Mouse (Mus musculus): ENCODE measurements around the gene Gm8439.

Gm8439 gene

GRCm38 (mm10) chr4:120615528-120616081 lies 27.1 kb downstream of the Gm8439 start:
- Histone ChIP-seq H3K27me3 (ENCODE audit: insufficient read depth, low read length) (peaks cover 6% of the 10 kb centered on the region; the same call in 1 of the 2 replicates), H3K9me3 (ENCODE audit: low read length) (no peaks in the 10 kb centered on the region), H3K4me3 (replicated peaks; ENCODE audit: low read length) (peak overlapping the region; percentile 60), H3K36me3 (ENCODE audit: insufficient read depth, low read length) (no peaks in the 10 kb centered on the region), H3K4me1 (replicated peaks; ENCODE audit: low read depth, low read length) (peaks cover 77% of the 10 kb centered on the region)
- TF ChIP-seq CTCF (conservative IDR thresholded peaks at IDR 0.05; ENCODE audit: low read length) (no peak), POU5F1 (IDR thresholded peaks at IDR 0.05; ENCODE audit: borderline replicate concordance, low read length) (no peak), NANOG (IDR thresholded peaks at IDR 0.05; ENCODE audit: borderline replicate concordance, low read length) (no peak)

GRCm38 (mm10) chr4:120616199-120617025 lies 27.9 kb downstream of the Gm8439 start:
- Histone ChIP-seq H3K9me3 (ENCODE audit: low read length) (no peaks in the 10 kb centered on the region), H3K36me3 (ENCODE audit: insufficient read depth, low read length) (no peaks in the 10 kb centered on the region), H3K27me3 (ENCODE audit: insufficient read depth, low read length) (peaks cover 6% of the 10 kb centered on the region; the same call in 1 of the 2 replicates), H3K4me1 (replicated peaks; ENCODE audit: low read depth, low read length) (peaks cover 69% of the 10 kb centered on the region), H3K4me3 (replicated peaks; ENCODE audit: low read length) (peak overlapping the region; percentile 60; the same call in 1 of the 2 replicates)
- TF ChIP-seq CTCF (conservative IDR thresholded peaks at IDR 0.05; ENCODE audit: low read length) (no peak), NANOG (IDR thresholded peaks at IDR 0.05; ENCODE audit: borderline replicate concordance, low read length) (no peak), POU5F1 (IDR thresholded peaks at IDR 0.05; ENCODE audit: borderline replicate concordance, low read length) (no peak)

GRCm38 (mm10) chr4:120627728-120628127 lies 39.2 kb downstream of the Gm8439 start:
- Histone ChIP-seq H3K27me3 (ENCODE audit: insufficient read depth, low read length) (no peaks in the 10 kb centered on the region; the same call in 1 of the 2 replicates), H3K36me3 (ENCODE audit: insufficient read depth, low read length) (no peaks in the 10 kb centered on the region), H3K4me1 (replicated peaks; ENCODE audit: low read depth, low read length) (no peaks in the 10 kb centered on the region), H3K4me3 (replicated peaks; ENCODE audit: low read length) (no peak overlapping the region), H3K9me3 (ENCODE audit: low read length) (no peaks in the 10 kb centered on the region)
- TF ChIP-seq NANOG (IDR thresholded peaks at IDR 0.05; ENCODE audit: borderline replicate concordance, low read length) (no peak), CTCF (conservative IDR thresholded peaks at IDR 0.05; ENCODE audit: low read length) (no peak), POU5F1 (IDR thresholded peaks at IDR 0.05; ENCODE audit: borderline replicate concordance, low read length) (no peak)

GRCm38 (mm10) chr4:120630218-120630931 lies 41.8 kb downstream of the Gm8439 start:
- Histone ChIP-seq H3K4me3 (replicated peaks; ENCODE audit: low read length) (no peak overlapping the region), H3K36me3 (ENCODE audit: insufficient read depth, low read length) (no peaks in the 10 kb centered on the region), H3K27me3 (ENCODE audit: insufficient read depth, low read length) (no peaks in the 10 kb centered on the region; the same call in 1 of the 2 replicates)

GRCm38 (mm10) chr4:120631828-120632227 lies 43.3 kb downstream of the Gm8439 start:
- Histone ChIP-seq H3K9me3 (ENCODE audit: low read length) (no peaks in the 10 kb centered on the region), H3K36me3 (ENCODE audit: insufficient read depth, low read length) (no peaks in the 10 kb centered on the region), H3K4me1 (replicated peaks; ENCODE audit: low read depth, low read length) (no peaks in the 10 kb centered on the region), H3K4me3 (replicated peaks; ENCODE audit: low read length) (no peak overlapping the region), H3K27me3 (ENCODE audit: insufficient read depth, low read length) (peaks cover 2% of the 10 kb centered on the region; the same call in 1 of the 2 replicates)
- TF ChIP-seq POU5F1 (IDR thresholded peaks at IDR 0.05; ENCODE audit: borderline replicate concordance, low read length) (no peak), NANOG (IDR thresholded peaks at IDR 0.05; ENCODE audit: borderline replicate concordance, low read length) (no peak), CTCF (conservative IDR thresholded peaks at IDR 0.05; ENCODE audit: low read length) (no peak)

More at GRCm38 (mm10) chr4:120630218-120630931, 41.8 kb downstream of the Gm8439 start:
- TF ChIP-seq CTCF (conservative IDR thresholded peaks at IDR 0.05; ENCODE audit: low read length) (no peak), NANOG (IDR thresholded peaks at IDR 0.05; ENCODE audit: borderline replicate concordance, low read length) (no peak), POU5F1 (IDR thresholded peaks at IDR 0.05; ENCODE audit: borderline replicate concordance, low read length) (no peak)
- Histone ChIP-seq H3K4me1 (replicated peaks; ENCODE audit: low read depth, low read length) (no peaks in the 10 kb centered on the region), H3K9me3 (ENCODE audit: low read length) (no peaks in the 10 kb centered on the region)

GRCm38 (mm10) chr4:120635351-120635750 lies 46.8 kb downstream of the Gm8439 start:
- Histone ChIP-seq H3K27me3 (ENCODE audit: insufficient read depth, low read length) (peaks cover 6% of the 10 kb centered on the region), H3K4me1 (replicated peaks; ENCODE audit: low read depth, low read length) (no peaks in the 10 kb centered on the region), H3K4me3 (replicated peaks; ENCODE audit: low read length) (no peak overlapping the region), H3K36me3 (ENCODE audit: insufficient read depth, low read length) (no peaks in the 10 kb centered on the region), H3K9me3 (ENCODE audit: low read length) (no peaks in the 10 kb centered on the region)
- TF ChIP-seq POU5F1 (IDR thresholded peaks at IDR 0.05; ENCODE audit: borderline replicate concordance, low read length) (no peak), NANOG (IDR thresholded peaks at IDR 0.05; ENCODE audit: borderline replicate concordance, low read length) (no peak), CTCF (conservative IDR thresholded peaks at IDR 0.05; ENCODE audit: low read length) (no peak)

- Histone ChIP-seq H3K4me1 (replicated peaks; ENCODE audit: low read depth, low read length) (no peaks in the 10 kb centered on the region), H3K27me3 (ENCODE audit: insufficient read depth, low read length) (peaks cover 7% of the 10 kb centered on the region), H3K9me3 (ENCODE audit: low read length) (peaks cover 15% of the 10 kb centered on the region), H3K4me3 (replicated peaks; ENCODE audit: low read length) (no peak overlapping the region), H3K36me3 (ENCODE audit: insufficient read depth, low read length) (no peaks in the 10 kb centered on the region)
- TF ChIP-seq POU5F1 (IDR thresholded peaks at IDR 0.05; ENCODE audit: borderline replicate concordance, low read length) (no peak), CTCF (conservative IDR thresholded peaks at IDR 0.05; ENCODE audit: low read length) (no peak), NANOG (IDR thresholded peaks at IDR 0.05; ENCODE audit: borderline replicate concordance, low read length) (no peak)
Measured at GRCm38 (mm10) chr4:120641946-120642345, 53.4 kb downstream of the Gm8439 start.

- Histone ChIP-seq H3K9me3 (ENCODE audit: low read length) (peaks cover 15% of the 10 kb centered on the region), H3K4me3 (replicated peaks; ENCODE audit: low read length) (no peak overlapping the region), H3K27me3 (ENCODE audit: insufficient read depth, low read length) (peaks cover 26% of the 10 kb centered on the region), H3K36me3 (ENCODE audit: insufficient read depth, low read length) (no peaks in the 10 kb centered on the region), H3K4me1 (replicated peaks; ENCODE audit: low read depth, low read length) (no peaks in the 10 kb centered on the region)
- TF ChIP-seq CTCF (conservative IDR thresholded peaks at IDR 0.05; ENCODE audit: low read length) (no peak), NANOG (IDR thresholded peaks at IDR 0.05; ENCODE audit: borderline replicate concordance, low read length) (no peak), POU5F1 (IDR thresholded peaks at IDR 0.05; ENCODE audit: borderline replicate concordance, low read length) (no peak)
Measured at GRCm38 (mm10) chr4:120643899-120644298, 55.4 kb downstream of the Gm8439 start.

All from E14TG2a.4 (cell line).